Mouse (Mus musculus) liver, postnatal 0 days (tissue): ENCODE measurements around the gene Ttll11. TPM values are rescaled to one million over a fixed set of nuclear protein-coding genes. Genes with fewer than 3 reads are reported as not detected.

Experiments
- ATAC-seq: fragments of 200-750 bp; cut with Nextera tagmentation; 2 replicates; pipeline ENCODE4 v1.8.0; 2017; ENCODE audit warnings: mild to moderate bottlenecking, moderate library complexity
- DNase-seq: peaks from one replicate; pipeline ENCODE4 v3.0.0-alpha.2; 2016
- H3K27ac ChIP-seq: fragments of 300-500 bp; sonication (generic); 2 replicates; pipeline ENCODE4 v1.5.1; 2014; ENCODE audit warnings: antibody characterized with exemption, moderate library complexity, mild to moderate bottlenecking, low read depth
- H3K27me3 ChIP-seq: fragments of 300-500 bp; sonication (generic); 2 replicates; pipeline ENCODE4 v1.6.1; 2014; ENCODE audit warnings: low read length, control low read depth, mixed read lengths; ENCODE audit not compliant: insufficient read depth
- H3K36me3 ChIP-seq: fragments of 300-500 bp; sonication (generic); replicated peaks from 2 replicates; pipeline ENCODE4 v1.6.1; 2014; ENCODE audit warnings: mild to moderate bottlenecking, control low read depth, low read length, moderate library complexity, mixed read lengths; ENCODE audit not compliant: insufficient read depth
- H3K4me1 ChIP-seq: fragments of 300-500 bp; sonication (generic); 2 replicates; pipeline ENCODE4 v1.6.1; 2014; ENCODE audit warnings: antibody characterized with exemption, mild to moderate bottlenecking, control low read depth; ENCODE audit not compliant: insufficient read depth
- H3K4me2 ChIP-seq: fragments of 300-500 bp; sonication (generic); 2 replicates; pipeline ENCODE4 v1.6.1; 2014; ENCODE audit warnings: low read depth, mild to moderate bottlenecking, low read length, moderate library complexity, mixed read lengths
- H3K4me3 ChIP-seq: fragments of 300-500 bp; sonication (generic); 2 replicates; pipeline ENCODE4 v1.5.1; 2014; ENCODE audit warnings: low read depth, low read length
- H3K9ac ChIP-seq: fragments of 300-500 bp; sonication (generic); replicated peaks from 2 replicates; pipeline ENCODE4 v1.6.1; 2014; ENCODE audit warnings: mild to moderate bottlenecking, moderate library complexity
- H3K9me3 ChIP-seq: fragments of 300-500 bp; sonication (generic); 2 replicates; pipeline ENCODE4 v1.6.1; 2016; ENCODE audit warnings: mild to moderate bottlenecking, control low read depth, low read length, mixed read lengths
- CTCF ChIP-seq: sonication (generic); IDR thresholded peaks from 2 replicates; pipeline ENCODE4 v1.5.1; 2016; ENCODE audit warnings: antibody characterized with exemption, low read depth
- EP300 ChIP-seq: IDR thresholded peaks from 2 replicates; pipeline ENCODE4 v1.6.1; 2016; ENCODE audit warnings: antibody characterized with exemption, low read depth, mild to moderate bottlenecking
- WGBS: fragments of 180-500 bp; shearing (Covaris S2); extraction: QIAGEN DNeasy Blood & Tissue Kit; methylation state at CpG from one replicate; pipeline ENCODE4 v1.1.7; 2014; ENCODE audit not compliant: insufficient replicate concordance; 5-methylcytosine and 5-hydroxymethylcytosine counted together
- polyA plus RNA-seq: library from polyadenylated mRNA; unstranded; fragments of >200 nt; fragmentation: Nextera tagmentation; extraction: Ambion mirVana; gene quantifications from 2 replicates; pipeline ENCODE4 v1.2.1, GENCODE M21; 2015

Ttll11 gene
- polyA plus RNA-seq, 1 experiment from 2014 or later: 1.1 TPM

GRCm38 (mm10) chr2:35994303-35994702 lies 14.6 kb upstream of the Ttll11 start:
- no peak overlapping the region for H3K27ac ChIP-seq
- no peak overlapping the region for H3K4me3 ChIP-seq
- no peaks in the 10 kb centered on the region for H3K4me1 ChIP-seq
- 71% methylated on average over 6 of the region's 6 CpGs for WGBS
- DNase-seq (no peak), ATAC-seq (no peak)
- no peaks in the 10 kb centered on the region for H3K9me3 ChIP-seq
- H3K27me3 ChIP-seq: no peaks in the 10 kb centered on the region
- TF ChIP-seq CTCF: no peak
- TF ChIP-seq EP300: no peak
- no peaks in the 10 kb centered on the region for H3K36me3 ChIP-seq
- no peak overlapping the region for H3K9ac ChIP-seq
- no peak overlapping the region for H3K4me2 ChIP-seq

GRCm38 (mm10) chr2:35993481-35993880 lies 13.8 kb upstream of the Ttll11 start:
- no peaks in the 10 kb centered on the region for H3K4me1 ChIP-seq
- TF ChIP-seq CTCF (no peak), EP300 (no peak)
- ATAC-seq: no peak

GRCm38 (mm10) chr2:35992259-35992658 lies 12.5 kb upstream of the Ttll11 start:
- Histone ChIP-seq H3K4me3 (no peak overlapping the region), H3K4me2 (no peak overlapping the region), H3K36me3 (no peaks in the 10 kb centered on the region), H3K27me3 (0 out of 2 replicates have a peak, but pooled peaks cover 6% of the 10 kb centered on the region), H3K4me1 (no peaks in the 10 kb centered on the region), H3K27ac (no peak overlapping the region), H3K9ac (no peak overlapping the region), H3K9me3 (no peaks in the 10 kb centered on the region)
- TF ChIP-seq EP300: no peak
- TF ChIP-seq CTCF: no peak
- ATAC-seq (no peak), DNase-seq (no peak)
- 79% methylated on average over 3 of the region's 3 CpGs for WGBS

More at GRCm38 (mm10) chr2:35993481-35993880, 13.8 kb upstream of the Ttll11 start:
- Histone ChIP-seq H3K27ac (no peak overlapping the region), H3K9me3 (no peaks in the 10 kb centered on the region), H3K36me3 (no peaks in the 10 kb centered on the region), H3K9ac (no peak overlapping the region), H3K4me2 (no peak overlapping the region), H3K4me3 (no peak overlapping the region), H3K27me3 (0 out of 2 replicates have a peak, but pooled peaks cover 1% of the 10 kb centered on the region)
- DNase-seq: no peak
- 70% methylated on average over 2 of the region's 2 CpGs for whole genome bisulfite sequencing

- 0 out of 2 replicates have a peak, but pooled peaks cover 17% of the 10 kb centered on the region for H3K27me3 ChIP-seq
- ATAC-seq (no peak), DNase-seq (peak; percentile 75)
- no peak overlapping the region for H3K9ac ChIP-seq
- no peak overlapping the region for H3K4me3 ChIP-seq
- peaks cover 3% of the 10 kb centered on the region; the same call in 1 of the 2 replicates for H3K4me1 ChIP-seq
- WGBS: 2% methylated on average over 7 of the region's 7 CpGs
- H3K36me3 ChIP-seq: no peaks in the 10 kb centered on the region
- no peak overlapping the region for H3K4me2 ChIP-seq
- TF ChIP-seq EP300 (no peak), CTCF (peak; percentile 78)
- no peak overlapping the region for H3K27ac ChIP-seq
- no peaks in the 10 kb centered on the region for H3K9me3 ChIP-seq
Observed at GRCm38 (mm10) chr2:35983869-35984268, 4.2 kb upstream of the Ttll11 start.

GRCm38 (mm10) chr2:35981872-35982271 lies 2.2 kb upstream of the Ttll11 start:
- TF ChIP-seq EP300: no peak
- TF ChIP-seq CTCF: no peak
- ATAC-seq: no peak
- Histone ChIP-seq H3K9ac (no peak overlapping the region), H3K4me2 (no peak overlapping the region), H3K4me3 (no peak overlapping the region), H3K9me3 (no peaks in the 10 kb centered on the region), H3K4me1 (peaks cover 13% of the 10 kb centered on the region), H3K27ac (no peak overlapping the region), H3K36me3 (no peaks in the 10 kb centered on the region), H3K27me3 (0 out of 2 replicates have a peak, but pooled peaks cover 12% of the 10 kb centered on the region)
- 51% methylated on average over 3 of the region's 3 CpGs for WGBS
- no peak for DNase-seq

GRCm38 (mm10) chr2:35978941-35979643 lies 621 bp downstream of the Ttll11 start:
- H3K9ac ChIP-seq: peak overlapping the region; percentile 94
- peak overlapping the region; percentile 92 for H3K27ac ChIP-seq
- DNase-seq (peak; percentile 54), ATAC-seq (peak; percentile 56)
- no peaks in the 10 kb centered on the region for H3K9me3 ChIP-seq
- H3K36me3 ChIP-seq: 0 out of 2 replicates have a peak, but pooled peaks cover 3% of the 10 kb centered on the region
- H3K4me1 ChIP-seq: peaks cover 13% of the 10 kb centered on the region
- peak overlapping the region; percentile 88 for H3K4me3 ChIP-seq
- no peak for TF ChIP-seq EP300
- TF ChIP-seq CTCF: no peak
- 3% methylated on average over 60 of the region's 76 CpGs for WGBS
- 0 out of 2 replicates have a peak, but pooled peaks cover 2% of the 10 kb centered on the region for H3K27me3 ChIP-seq
- H3K4me2 ChIP-seq: peak overlapping the region; percentile 98
